Mouse (Mus musculus): ENCODE data around the gene Antxr1.

Gene Antxr1

DNA sequence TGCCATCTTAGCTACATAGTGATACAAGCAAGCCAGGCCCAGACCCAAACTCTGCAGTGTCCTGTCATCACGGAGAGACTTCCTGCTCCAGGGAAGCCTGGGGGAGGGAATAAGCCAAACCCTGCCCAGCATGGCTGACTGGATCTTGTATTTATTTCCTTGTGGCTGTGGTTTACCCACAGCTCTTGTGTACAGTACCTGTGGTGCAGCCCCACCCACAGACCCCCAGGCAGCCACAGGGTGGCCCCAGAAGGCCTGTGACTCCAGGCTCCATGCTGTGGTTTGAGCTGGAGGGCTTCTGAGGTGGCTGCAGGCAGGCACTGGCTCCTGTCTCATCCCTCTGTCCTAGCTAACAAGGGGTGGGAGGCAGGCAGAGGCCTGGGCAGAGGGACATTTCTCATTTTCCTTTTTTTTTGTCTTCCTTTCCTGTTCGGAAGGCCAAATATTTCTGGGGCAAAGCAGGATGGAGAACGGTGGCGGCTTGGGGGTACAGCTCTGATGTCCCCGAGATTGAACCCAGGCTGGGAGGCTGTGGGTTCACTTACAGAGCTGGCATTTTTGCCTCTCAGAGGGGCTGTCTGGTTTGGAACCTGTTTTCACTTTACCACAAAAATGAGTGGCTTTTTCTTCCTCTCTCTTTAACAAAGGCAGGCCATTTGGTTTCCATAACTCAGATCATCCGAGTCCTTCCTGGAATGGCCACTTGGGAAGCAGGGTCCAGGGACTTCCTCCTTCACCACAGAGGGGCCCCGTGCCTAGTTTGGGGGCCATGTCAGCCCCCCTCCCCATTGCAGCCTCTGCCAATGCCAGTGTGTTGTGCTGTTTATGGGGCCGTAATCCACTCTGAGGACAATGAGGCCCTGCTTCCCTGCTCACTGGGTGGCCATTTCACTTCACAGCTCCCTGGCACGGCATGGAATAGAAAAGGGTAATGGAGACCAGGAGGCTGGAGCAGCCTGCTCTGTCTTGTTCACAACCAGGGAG, 91.2 kb downstream of the Antxr1 start:
- peak; percentile 29 for DNase-seq

DNA sequence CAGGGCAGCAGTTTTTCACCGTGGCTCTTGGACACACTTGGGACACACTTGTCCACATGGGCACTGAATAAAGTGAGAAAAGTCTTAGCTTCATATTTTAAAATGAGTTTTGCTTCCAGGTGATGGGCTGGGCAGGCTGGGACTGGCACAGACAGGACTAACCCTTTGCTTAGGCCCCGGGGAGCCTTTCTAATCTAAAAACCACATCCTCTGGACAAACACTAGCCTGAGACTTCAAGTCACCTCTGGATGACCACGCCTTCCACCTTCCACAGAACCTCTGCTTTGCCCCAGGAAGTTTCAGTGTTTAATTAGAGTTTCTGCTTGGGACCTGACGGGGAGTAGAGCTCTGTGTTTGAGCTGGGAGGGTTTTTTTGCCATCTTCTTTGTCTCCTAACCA, 98.4 kb downstream of the Antxr1 start:
- DNase-seq = no peak

DNA sequence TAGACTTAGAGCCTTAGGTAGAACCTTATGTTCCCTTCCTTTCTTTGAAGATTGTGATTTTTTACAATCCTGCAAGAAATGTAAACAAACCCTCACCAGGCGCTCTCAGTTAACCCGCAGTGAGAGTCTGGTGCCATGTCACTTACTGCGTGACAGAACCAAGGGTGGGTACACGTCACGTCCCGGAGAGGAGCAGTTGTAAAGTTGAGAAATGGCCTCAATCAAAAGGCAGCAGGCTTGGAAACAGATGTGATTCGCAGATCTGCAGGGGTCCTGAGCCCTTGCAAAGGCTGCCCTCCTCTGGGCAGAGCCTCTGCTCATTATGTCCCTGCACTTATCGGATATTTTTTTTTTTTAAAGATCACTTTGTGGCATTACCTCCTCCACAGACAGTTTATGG, 99.6 kb downstream of the Antxr1 start:
- no peak for DNase-seq

DNA sequence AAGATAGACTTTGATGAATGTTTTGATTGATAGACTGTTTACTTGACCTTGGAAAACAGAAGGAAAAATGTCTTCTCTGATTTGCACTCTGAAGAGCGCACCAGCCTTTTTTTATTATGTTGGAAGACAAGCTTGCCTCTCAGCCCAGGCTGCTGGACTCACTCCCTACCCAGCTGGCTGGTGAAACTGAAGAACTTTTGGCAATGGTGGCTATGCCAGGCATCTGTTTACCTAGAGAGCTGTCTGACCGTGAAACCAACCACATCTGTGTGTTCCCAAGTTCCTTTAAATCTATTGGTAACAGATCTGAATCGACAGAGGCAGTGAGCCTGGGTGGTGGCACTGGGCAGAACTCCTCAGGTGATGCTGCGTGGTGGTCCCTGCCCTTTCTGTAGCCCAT, 102.5 kb downstream of the Antxr1 start:
- DNase-seq = no peak

DNA sequence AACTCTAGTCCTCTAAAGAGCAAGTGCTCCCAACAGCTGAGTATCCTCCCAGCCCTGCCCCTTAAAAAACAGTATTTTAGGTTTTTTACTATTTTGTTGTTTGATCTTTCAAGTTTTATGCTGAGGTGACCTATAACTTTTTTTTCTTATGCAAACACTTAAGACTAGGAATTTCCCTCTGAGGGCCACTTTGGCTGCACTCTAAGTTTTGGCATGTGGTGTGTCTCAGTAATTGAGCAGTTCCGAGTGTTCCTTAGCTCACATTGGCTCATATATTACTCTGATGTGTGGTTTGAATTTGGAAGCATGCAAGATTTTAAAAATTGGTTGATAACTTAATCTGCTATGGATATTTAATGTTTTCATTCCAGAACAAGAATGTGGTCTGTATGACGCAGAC, 105.6 kb downstream of the Antxr1 start:
- no peak for DNase-seq

DNA sequence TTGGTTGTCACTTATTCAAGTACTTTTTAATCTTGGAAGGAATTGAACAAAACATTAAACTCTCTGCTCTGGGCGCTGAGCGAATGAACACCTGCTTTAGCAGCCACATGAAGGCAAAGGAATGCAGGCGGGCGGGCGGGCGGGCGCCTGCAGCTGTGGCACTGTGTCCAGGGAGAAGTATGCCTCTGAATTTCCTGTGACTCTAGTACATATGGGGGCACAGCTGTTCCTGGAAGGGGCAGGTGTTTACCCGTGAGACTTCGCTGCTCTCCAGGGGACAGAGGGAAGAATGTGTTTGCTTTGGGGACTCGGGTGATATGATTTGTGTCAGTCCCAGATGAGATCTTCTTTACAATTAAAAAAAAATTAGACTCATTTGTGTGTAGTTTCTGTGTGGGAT, 107.7 kb downstream of the Antxr1 start:
- DNase-seq = peak; percentile 82

DNA sequence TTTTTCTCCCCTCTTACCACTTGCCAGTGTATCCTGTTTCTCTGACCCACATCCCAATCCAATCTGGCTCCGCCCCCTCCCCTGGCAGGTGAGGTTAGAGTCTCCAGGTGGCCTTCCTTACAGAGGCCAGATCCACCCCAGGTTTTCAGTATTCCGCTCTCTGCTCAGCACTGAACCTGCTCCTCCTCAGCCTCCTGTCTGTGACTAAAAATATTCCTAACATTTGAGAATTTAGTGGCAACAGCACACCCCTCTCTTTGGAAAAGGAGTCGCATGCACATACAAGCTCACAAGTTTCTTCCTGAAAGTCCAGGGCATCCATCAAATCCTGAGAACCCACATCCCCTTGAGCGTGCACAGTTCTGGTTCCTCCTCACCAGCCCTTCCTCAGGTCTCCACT, 109.3 kb downstream of the Antxr1 start:
- DNase-seq = no peak

DNA sequence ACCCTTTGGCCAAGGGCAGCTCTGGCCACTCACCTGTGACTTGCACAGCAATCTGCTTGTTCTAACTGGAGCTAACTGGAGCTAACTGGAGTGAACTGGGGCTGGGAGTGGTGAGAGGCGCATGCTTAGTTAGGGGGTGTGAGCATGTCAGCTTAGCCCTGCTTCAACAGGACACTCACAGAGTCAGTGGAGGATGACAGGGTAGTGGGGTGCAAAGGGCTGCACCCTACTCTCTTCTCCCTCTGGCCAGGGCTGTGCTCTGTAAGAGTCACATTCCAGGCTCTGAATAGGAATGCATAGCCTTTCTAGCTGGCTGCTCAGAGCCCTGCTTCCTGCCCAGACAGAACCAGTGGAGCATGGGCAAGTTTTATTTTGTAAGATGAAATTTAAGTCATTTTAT, 110.3 kb downstream of the Antxr1 start:
- DNase-seq = no peak

DNA sequence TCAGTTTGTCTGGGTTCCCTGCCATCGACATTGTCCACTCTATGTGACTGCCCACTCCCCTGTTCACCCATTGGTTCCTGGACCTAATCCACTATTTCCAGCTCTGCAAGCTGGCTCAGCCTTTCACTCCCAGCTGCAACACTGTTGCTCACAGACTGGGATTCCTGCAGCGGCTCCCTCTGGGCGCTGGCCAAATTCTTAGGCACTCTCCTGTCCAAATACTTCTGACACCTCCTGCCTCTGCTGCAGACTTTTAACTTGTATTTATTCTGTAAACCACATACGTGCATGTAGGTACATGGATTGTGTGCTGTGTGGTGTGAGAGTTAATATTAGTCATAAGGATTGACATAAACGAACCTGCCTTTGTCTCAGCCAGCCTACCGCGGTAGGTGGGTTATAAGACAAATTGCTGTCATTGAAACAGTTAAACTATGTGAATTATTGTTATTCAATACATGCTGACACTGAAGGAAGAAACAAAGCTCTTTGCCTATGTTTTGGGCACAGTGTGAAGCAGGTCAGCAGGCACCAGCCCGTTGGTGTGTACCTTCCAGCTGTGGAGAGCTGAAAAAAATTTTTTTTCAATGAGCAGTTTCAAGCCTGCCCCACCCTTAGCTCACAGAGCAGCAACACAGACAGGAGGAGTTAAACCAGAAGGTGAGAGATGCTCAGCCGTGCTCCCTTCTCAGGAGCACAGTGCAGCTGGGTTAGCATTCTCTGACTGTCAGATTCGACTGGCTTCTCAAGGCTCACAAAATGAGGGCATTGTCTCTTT, 112.6 kb downstream of the Antxr1 start:
- DNase-seq = no peak

DNA sequence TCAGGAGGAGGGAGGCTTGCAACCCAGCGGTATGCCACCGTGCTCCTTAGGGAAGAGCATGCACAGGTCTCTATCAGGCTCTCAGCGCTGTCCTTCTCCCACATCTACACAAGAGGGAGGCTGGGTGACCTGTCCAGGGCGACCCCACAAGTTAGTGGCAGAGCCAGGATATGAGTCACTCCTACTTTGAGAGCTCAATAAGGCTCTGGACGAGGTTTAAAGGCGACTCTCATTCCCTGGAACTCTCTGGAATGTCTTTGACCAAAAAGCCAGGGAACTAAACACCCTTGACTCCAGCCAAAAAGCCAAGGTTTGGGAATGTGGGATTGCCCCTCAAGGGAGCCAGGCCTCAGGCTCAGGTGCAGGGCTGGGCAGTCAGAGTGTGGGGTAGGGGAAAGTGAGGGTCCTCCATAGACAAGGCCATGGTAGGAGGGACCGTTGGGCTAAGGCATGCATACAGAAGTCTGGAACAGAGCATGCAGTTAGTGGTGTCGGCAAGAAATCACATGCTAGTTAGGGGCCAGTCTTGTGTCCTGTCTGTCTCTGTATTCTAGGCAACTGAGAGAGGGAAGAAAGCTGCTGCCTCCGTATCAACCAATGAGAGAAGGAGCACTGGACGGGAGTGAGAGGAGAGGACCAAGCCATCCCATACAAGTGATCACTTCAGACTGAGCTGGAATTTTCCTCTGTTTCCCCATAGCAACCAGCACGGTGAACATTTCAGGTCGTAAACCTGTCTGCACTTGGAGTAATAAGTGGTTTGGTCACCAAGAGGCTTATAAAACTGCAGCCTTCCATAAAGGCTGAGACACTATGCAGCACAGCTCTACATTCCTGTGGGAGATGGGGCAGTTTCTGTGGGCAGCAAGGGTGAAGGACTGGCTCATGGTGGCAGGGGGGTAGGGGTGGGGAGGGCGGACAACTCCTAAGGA, 116.3 kb downstream of the Antxr1 start:
- DNase-seq = no peak

DNA sequence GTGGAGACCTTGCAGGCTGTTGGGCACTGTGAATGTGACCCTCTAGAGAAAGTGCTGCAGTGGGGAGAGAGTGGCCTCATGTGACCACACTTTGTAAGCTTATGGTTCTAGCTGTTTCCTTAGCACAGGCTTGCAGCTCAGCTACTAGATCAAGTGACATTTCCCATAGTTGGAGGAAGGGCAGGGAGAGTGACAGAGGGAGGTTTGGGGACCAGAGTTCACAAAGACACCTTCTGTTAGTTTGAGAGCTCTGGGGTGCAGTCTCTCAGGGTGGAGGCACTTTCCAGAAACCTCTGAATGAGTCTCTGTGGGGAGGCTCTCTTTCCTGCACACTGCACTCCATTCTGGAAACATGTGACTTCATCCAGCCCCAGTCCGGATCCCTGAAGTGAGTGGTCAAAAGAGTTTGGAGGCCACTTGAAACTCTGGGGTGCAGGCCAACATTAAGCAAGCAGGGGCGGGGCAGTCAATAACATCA, 119.5 kb downstream of the Antxr1 start:
- peak; percentile 30 for DNase-seq

DNA sequence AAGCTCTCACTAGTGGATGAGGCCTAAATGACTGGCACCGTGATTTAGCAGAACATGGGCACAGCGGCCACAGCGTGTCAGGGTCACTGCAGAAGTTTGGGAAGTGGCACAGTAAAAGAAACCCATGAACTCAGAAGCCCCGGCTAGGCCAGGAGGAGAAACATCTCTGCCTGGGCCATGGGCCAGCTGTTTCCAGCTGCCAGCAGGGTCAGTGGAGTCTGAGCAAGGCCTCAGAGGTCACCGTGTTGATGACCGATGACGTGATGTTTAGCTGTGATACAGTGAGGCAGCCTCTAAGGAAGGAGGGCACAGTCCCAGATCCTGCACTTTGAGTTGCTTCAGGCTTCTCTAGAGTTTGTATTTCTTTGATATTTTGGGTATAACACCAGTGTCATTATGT, 122.4 kb downstream of the Antxr1 start:
- DNase-seq = no peak

DNA sequence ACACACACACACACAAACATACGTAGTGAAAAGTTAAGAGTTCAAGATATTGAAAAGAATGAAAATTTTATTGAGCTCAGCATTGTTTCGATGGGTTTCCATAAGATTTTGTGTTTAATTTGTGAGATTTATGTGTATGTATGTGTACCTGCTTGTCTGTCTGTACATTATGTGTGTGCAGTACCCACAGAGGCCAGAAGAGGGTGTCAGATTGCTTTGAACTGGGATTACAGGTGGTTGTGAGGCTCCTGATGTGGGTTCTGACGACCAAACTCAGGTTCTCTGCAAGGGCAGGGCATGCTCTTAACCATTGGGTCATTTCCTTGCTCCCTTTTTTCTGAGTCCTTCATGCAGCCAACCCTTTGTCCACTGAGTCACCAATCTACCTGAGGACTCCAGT, 124.1 kb downstream of the Antxr1 start:
- DNase-seq = no peak

DNA sequence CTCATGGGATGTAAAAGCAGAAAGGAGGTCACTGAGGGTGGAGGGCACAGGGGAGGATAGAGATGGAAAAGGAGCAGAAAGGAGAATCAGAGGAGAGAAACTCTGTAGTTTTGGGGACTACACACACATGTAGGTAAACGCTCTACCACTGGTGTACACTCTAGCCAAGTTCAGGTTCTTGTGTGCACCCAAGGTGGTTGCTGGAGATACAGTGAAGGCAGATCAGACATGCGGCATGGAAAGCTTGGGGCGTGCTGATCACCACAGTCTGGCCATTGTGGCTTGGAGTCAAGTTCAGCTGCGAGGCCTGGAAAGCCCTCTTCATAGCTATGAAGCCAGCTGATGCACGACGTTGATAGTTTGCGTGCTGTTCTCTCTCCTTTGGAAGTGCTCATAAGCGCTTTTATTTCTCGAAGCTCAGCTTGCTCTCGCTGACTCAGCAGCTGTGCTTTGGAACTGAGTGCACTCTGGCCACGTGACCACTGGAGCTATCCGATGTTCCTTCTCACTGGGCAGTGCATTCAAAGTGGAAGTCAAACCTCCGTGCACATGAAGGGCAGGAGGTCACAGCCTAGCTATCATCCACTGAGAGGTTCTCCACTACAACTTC, 128.1 kb downstream of the Antxr1 start:
- no peak for DNase-seq

DNA sequence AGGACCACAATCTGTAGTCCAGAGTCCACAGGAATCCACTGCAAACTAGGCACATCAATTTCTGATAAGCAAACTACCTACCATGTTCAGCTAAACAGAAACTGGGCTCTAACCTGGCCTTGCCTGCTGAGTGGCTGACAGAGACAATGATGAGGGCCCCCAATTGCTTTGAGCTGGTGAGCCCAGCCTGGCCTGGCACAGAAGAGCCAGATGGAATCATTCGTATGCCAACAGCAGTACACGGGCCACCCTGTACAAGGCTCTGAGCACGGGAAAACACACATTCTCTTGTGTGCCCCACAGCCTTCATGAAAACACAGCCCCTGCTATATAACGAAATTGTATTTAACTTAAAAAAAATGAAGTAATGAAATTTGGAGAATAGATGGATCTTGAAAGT, 128.8 kb downstream of the Antxr1 start:
- DNase-seq = no peak

DNA sequence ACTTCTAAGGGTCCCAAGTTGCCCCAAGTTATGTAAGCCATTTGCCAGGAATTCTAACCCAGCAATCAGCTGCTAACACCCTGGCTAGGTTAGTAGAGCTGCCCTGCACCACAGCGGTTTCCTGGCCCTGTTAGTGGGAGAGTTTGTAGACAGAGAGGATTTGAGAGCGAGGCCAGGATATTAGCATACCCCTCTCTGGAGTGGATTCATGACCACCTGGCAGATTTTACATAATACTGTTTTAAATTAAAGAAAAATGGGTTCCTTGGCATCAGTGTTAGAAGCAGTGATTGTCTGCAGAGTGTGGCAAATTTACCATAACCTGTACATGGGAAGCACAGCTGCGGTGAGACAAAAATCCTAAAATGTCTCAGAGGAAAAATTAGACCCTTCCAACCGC, 132.2 kb downstream of the Antxr1 start:
- DNase-seq = no peak

DNA sequence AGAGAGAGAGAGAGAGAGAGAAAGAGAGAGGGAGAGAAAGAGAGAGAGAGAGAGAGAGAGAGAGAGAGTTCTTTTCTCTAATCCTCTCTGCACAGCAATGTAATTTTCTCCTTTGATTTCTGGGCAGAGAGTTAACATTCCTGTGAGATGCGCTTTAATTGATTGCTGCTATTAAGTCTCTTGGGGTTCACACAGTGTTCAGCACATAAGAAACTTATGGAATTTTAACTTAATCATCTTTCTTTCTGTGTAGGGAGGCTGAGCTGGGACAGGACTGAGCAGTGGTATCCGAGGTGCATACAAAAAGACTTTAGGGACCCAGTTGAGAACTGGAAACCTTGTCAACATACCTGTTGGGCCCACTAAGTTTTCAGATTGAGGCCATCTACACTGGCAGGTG, 132.6 kb downstream of the Antxr1 start:
- DNase-seq = no peak

DNA sequence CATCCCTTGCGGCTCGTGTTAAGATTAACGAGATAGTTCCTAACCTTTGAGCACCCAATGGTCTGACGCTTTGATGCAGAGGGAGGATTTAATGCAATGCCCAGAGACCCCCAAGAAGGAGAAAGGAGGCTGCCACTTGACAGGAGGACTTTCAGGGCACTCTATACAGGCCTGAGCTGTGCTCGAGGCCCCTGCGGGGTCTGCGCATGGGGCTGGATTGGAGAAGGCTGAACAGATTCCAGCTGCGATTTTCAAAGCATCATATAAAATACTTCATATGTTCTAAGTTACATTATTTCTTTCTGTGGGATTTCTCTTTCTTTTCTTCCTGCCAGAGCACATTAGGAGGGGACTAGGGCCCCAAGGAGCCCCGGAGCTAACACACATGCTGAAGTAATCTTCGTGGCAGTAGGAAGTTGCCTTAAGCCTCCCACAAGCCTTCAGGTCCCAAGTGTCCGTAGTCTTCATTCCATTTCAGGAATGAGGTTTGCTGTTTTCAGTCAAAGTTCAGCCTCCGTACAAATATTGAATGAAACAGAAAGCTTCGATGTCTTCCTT, 133.5 kb downstream of the Antxr1 start:
- no peak for DNase-seq

DNA sequence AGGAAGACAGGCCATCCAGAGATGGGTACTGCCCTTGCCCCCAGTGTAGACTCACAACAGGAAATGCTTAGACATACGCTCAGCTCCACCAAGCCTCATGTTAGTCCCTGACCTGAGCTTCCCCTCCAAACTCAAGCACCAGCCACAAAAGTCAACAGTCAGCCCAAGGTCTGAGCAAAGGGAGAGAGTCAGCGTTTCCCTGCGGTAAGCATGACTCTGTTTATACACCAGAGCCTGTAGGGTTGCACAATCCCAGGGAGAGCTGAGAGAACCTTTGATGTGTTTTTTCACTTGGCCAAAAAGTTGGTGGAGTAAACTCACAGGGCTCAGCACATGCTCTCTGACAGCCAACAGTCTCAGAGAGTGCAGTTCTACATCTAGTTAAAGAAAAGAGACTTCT, 145.9 kb downstream of the Antxr1 start:
- DNase-seq = peak; percentile 24

DNA sequence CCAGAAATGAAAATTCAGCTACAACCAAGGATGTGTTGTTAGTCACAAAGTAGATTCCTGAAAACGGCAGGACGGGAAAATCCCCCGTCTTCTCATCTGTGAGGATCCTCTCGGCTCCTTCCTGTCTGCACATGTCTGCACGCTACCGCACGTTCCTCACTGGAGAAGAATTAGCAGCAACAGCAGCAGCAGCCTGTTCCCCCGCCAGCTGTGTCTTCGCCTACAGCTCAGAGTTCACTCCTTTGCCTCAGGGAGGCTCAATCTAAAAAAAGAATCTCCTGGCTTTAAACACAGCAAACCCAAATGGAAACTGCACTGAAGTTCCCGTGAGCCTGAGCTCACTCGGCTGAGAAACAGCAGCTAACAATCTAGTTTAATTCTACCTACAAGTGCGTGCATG, 148.6 kb downstream of the Antxr1 start:
- DNase-seq = peak; percentile 23

DNA sequence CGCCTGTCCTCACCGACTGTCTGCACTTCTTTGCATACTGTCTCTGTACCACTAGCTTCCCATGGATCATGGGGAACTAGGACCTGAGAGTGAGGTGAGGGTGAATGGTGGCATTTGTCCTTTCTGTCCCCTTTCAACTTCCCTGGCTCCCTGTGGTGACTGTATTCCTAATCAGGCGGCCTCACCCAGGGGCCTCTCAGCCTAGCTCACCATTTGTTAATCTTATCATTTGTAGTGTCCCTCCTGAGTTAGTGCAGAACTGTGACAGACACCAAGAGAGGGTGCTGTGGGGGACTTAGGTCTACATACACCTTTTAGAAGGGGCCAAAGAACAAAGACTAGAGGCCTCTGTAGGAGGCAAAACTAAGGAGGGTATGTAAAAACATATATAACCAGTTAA, 151.2 kb downstream of the Antxr1 start:
- DNase-seq = no peak

DNA sequence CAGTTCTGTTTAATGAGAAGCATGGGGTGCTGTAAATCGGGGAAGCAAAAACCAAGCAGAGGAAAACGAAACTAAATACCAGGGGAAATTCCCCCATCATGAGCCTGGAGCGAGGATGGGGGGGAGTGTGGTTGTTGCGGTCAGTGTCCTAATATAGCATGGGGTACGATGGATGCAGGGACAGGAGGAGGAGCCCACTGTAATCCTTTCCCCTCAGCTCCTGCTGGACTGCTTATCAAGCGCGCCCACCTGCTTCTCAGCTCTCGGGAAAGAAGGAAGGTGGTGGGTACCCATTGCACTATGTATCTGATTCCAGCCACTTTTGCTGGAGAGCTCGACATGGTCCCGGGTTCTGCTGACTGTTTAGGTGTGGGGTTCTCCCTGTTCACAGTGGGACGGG, 151.6 kb downstream of the Antxr1 start:
- DNase-seq = no peak
